12 mouse cellular contexts compared by ENCODE assay signal in the genomic region with DNA sequence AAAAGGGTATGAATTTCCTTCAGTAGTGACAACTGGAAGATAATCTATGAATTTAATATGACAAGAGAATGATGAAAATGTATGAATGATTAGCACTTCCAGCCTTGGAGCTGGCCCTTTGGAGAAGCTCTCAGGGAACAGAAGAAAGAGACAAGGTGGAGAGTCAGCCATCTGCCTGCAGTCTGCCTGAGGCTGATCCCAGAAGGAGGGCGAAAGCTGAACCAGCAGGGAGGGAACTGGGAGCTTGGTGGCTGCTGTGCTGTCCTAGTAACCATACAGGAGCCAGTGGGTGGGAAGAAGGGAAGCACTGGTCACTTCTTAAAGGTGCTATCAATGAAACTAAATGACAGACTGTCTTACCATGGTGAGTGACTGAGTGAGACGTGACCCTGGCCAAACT.
DNase-seq lines count a peak whose midpoint lies in the region; ATAC-seq and TF ChIP-seq lines count a peak whose summit lies in the region.
"Had no signal": no experiment of that assay in that cellular context is flagged by ENCODE, and none has a peak within 500 bp of the region (broad histone marks: within the 10 kb centered on the region; RNA-seq: fewer than 3 reads in every experiment).

No protein-coding gene starts in this region.

- in situ Hi-C loops in ES-E14 (cut with MboI; ENCODE audit: low sequenced_read_pairs in 2 of 2, unreplicated experiment in 2 of 2): no loop called here

- no peaks in the 10 kb centered on the region for H3K9me3 ChIP-seq in heart, embryonic 12.5 days (replicated peaks)
- no peaks in the 10 kb centered on the region for H3K9me3 ChIP-seq in ES-E14 (ENCODE audit: control insufficient read depth, insufficient read depth, low read depth, low read length)
- no peaks in the 10 kb centered on the region for H3K9me3 ChIP-seq in forebrain, postnatal 0 days (ENCODE audit: low read length)
- H3K9me3 ChIP-seq: liver, embryonic 13.5 days had no signal

- peaks cover under 1% of the 10 kb centered on the region; the same call in 1 of the 2 replicates for H3K36me3 ChIP-seq in heart, embryonic 12.5 days
- H3K36me3 ChIP-seq in ES-E14 (ENCODE audit: control insufficient read depth, insufficient read depth, low read length, poor library complexity, severe bottlenecking): peaks cover 7% of the 10 kb centered on the region; the same call in 1 of the 2 replicates
- H3K36me3 ChIP-seq in forebrain, postnatal 0 days (ENCODE audit: insufficient read depth): peaks cover 8% of the 10 kb centered on the region; the same call in 1 of the 2 replicates

- H3K27me3 ChIP-seq in heart, embryonic 12.5 days (replicated peaks): no peaks in the 10 kb centered on the region
- H3K27me3 ChIP-seq in forebrain, postnatal 0 days (ENCODE audit: insufficient read depth, low read length): no peaks in the 10 kb centered on the region
- H3K27me3 ChIP-seq: CH12.LX; liver, embryonic 13.5 days had no signal

- no peak for DNase-seq in heart, adult 18-20 months
- DNase-seq in ES-E14 (ENCODE audit: low read depth, low spot score): no peak
- DNase-seq in cerebellum, adult 11-12 months: peak; percentile 22
- DNase-seq in forebrain, postnatal 0 days: no peak
- DNase-seq in lung, postnatal 36 days: no peak
- DNase-seq in thymus, postnatal 4 days: no peak
- DNase-seq: adrenal gland, postnatal 10 days; liver, embryonic 13.5 days; lung, postnatal 4 days; retina, postnatal 1 day had no signal

- TF ChIP-seq CTCF in forebrain, postnatal 0 days (IDR thresholded peaks at IDR 0.05; ENCODE audit: low read depth): no peak

- H3K4me1 ChIP-seq in heart, embryonic 12.5 days (replicated peaks): peaks cover 46% of the 10 kb centered on the region
- peaks cover 10 to 18% of the 10 kb centered on the region in 2 experiments for H3K4me1 ChIP-seq in ES-E14 (ENCODE audit: control insufficient read depth in 2 of 2, insufficient read depth in 2 of 2, low read length in 2 of 2, poor library complexity in 1 of 2)
- no peaks in the 10 kb centered on the region; the same call in 1 of the 2 replicates for H3K4me1 ChIP-seq in forebrain, postnatal 0 days (ENCODE audit: insufficient read depth)

- WGBS in heart, embryonic 12.5 days: 70% methylated on average over 2 of the region's 2 CpGs
- WGBS in forebrain, postnatal 0 days: 62% methylated on average over 2 of the region's 2 CpGs

- H3K4me3 ChIP-seq in heart, embryonic 12.5 days: no peak overlapping the region
- no peak overlapping the region for H3K4me3 ChIP-seq in ES-E14 (ENCODE audit: insufficient read depth in 1 of 2, low read depth in 1 of 2, low read length in 2 of 2, poor library complexity in 1 of 2, severe bottlenecking in 1 of 2)
- no peak overlapping the region for H3K4me3 ChIP-seq in forebrain, postnatal 0 days (ENCODE audit: low read depth, low read length)
- H3K4me3 ChIP-seq: liver, embryonic 13.5 days had no signal

- H3K27ac ChIP-seq in heart, embryonic 12.5 days (ENCODE audit: poor library complexity, severe bottlenecking): peak overlapping the region; percentile 59
- 0 out of 2 replicates have a peak overlapping the region, but pooled peaks have one; percentile 3 for H3K27ac ChIP-seq in ES-E14 (ENCODE audit: insufficient read depth, low read depth, low read length, poor library complexity, severe bottlenecking)
- no peak overlapping the region for H3K27ac ChIP-seq in forebrain, postnatal 0 days (ENCODE audit: low read depth, low read length)
- H3K27ac ChIP-seq: liver, embryonic 13.5 days had no signal

- H3K9ac ChIP-seq in heart, embryonic 12.5 days: no peak overlapping the region
- H3K9ac ChIP-seq in ES-E14 (ENCODE audit: insufficient read depth, low read depth, low read length, poor library complexity, severe bottlenecking): no peak overlapping the region
- H3K9ac ChIP-seq in forebrain, postnatal 0 days: no peak overlapping the region
- H3K9ac ChIP-seq: liver, embryonic 13.5 days had no signal

- no peak overlapping the region for H3K4me2 ChIP-seq in heart, embryonic 12.5 days
- H3K4me2 ChIP-seq in forebrain, postnatal 0 days (ENCODE audit: low read depth): no peak overlapping the region
- H3K4me2 ChIP-seq: liver, embryonic 13.5 days had no signal

- ATAC-seq in heart, embryonic 12.5 days (ENCODE audit: insufficient number of reproducible peaks, low FRiP score): no peak
- ATAC-seq in forebrain, postnatal 0 days: peak; percentile 53; the same call in 1 of the 2 replicates

TF ChIP-seq in ES-E14, 5 proteins besides CTCF, POLR2A, EP300 and RAD21:
- TF ChIP-seq MAFK (IDR thresholded peaks at IDR 0.05; ENCODE audit: insufficient read depth, low read depth, low read length): no peak
- no peak for TF ChIP-seq ZC3H11A (IDR thresholded peaks at IDR 0.05; ENCODE audit: borderline replicate concordance, low read depth, low read length)
- no peak for TF ChIP-seq HCFC1 (IDR thresholded peaks at IDR 0.05; ENCODE audit: borderline replicate concordance, insufficient read depth, low read length)
- TF ChIP-seq CHD2 (IDR thresholded peaks at IDR 0.05; ENCODE audit: low read depth, low read length): no peak
- no peak for TF ChIP-seq ZNF384 (IDR thresholded peaks at IDR 0.05; ENCODE audit: low read depth, low read length)
